Mouse (Mus musculus): ENCODE results near the gene Abhd11.

GRCm38 (mm10) chr5:134976164-134976563, 32.8 kb upstream of the Abhd11 start:
- peak; percentile 81 for TF ChIP-seq TAL1 (conservative IDR thresholded peaks at IDR 0.05; ENCODE audit: low read depth, low read length)
- no peak for TF ChIP-seq GATA1 (IDR thresholded peaks at IDR 0.05; ENCODE audit: borderline replicate concordance, low read length)
- TF ChIP-seq CTCF (IDR thresholded peaks at IDR 0.05; ENCODE audit: low read depth, low read length), result no peak
- no peak for TF ChIP-seq POLR2AphosphoS5 (IDR thresholded peaks at IDR 0.05; ENCODE audit: insufficient replicate concordance, low read depth, low read length)
